Mouse (Mus musculus) cortical plate, adult 2 months (tissue): Measurements from ENCODE around the gene Jarid2.

ENCODE experiments used
- CTCF ChIP-seq: fragments of 200-500 bp; IDR thresholded peaks from 2 replicates; pipeline ENCODE4 v1.5.1; 2011; ENCODE audit warnings: mild to moderate bottlenecking, control low read depth, low read length; ENCODE audit not compliant: insufficient read depth; ENCODE audit errors: extremely low read depth
- POLR2A ChIP-seq: fragments of 200-500 bp; IDR thresholded peaks from 2 replicates; pipeline ENCODE4 v1.6.1; 2011; ENCODE audit warnings: mild to moderate bottlenecking, low read length, control low read depth; ENCODE audit not compliant: insufficient read depth; ENCODE audit errors: extremely low read depth

- TF ChIP-seq POLR2A (no peak), CTCF (no peak)
Observed at GRCm38 (mm10) chr13:44755434-44755833, 26.2 kb downstream of the Jarid2 start.
